Mouse (Mus musculus): ENCODE results near the gene Rap1gap. TPM values are rescaled to one million over a fixed set of nuclear protein-coding genes. Genes with fewer than 3 reads are reported as not detected.

Rap1gap gene
- total and polyA plus RNA-seq, 3 experiments, result 7.7 to 42.6 TPM; not detected in 1

GRCm38 (mm10) chr4:137740350-137740749 lies 75.8 kb downstream of the Rap1gap start:
- Histone ChIP-seq H3K4me1 (ENCODE audit: control insufficient read depth in 1 of 2, insufficient read depth in 2 of 2, low read length in 2 of 2) (peaks cover 6 to 18% of the 10 kb centered on the region in 2 experiments), H3K9ac (ENCODE audit: control insufficient read depth, low read depth, low read length, poor library complexity, severe bottlenecking) (peak overlapping the region; percentile 15; the same call in 1 of the 2 replicates), H3K9me3 (replicated peaks; ENCODE audit: insufficient read depth, low read length) (no peaks in the 10 kb centered on the region), H3K4me3 (ENCODE audit: control insufficient read depth in 1 of 2, insufficient read depth in 1 of 2, low read depth in 2 of 2, low read length in 2 of 2) (no peak overlapping the region), H3K79me2 (ENCODE audit: control insufficient read depth, insufficient read depth, low read length, poor library complexity) (no peaks in the 10 kb centered on the region), H3K36me3 (ENCODE audit: control insufficient read depth in 1 of 2, insufficient read depth in 2 of 2, low read length in 2 of 2) (peaks cover 0 to 7% of the 10 kb centered on the region in 2 experiments; a peak in 2 of 4 replicates), H3K27me3 (ENCODE audit: control insufficient read depth in 1 of 2, insufficient read depth in 2 of 2, low read length in 2 of 2) (no peaks in the 10 kb centered on the region), H3K27ac (ENCODE audit: control insufficient read depth, low read depth, low read length) (peak overlapping the region; percentile 70)
- DNase-seq (ENCODE audit: low read depth, low spot score), result peak; percentile 81
- TF ChIP-seq GATA1 (IDR thresholded peaks at IDR 0.05; ENCODE audit: low read depth, low read length) (peak; percentile 42), GABPA (IDR thresholded peaks at IDR 0.05; ENCODE audit: low read depth, low read length) (0 out of 2 replicates have a peak, but pooled peaks have one; percentile 44), NRF1 (IDR thresholded peaks at IDR 0.05; ENCODE audit: insufficient read depth, low read depth, low read length, poor library complexity, severe bottlenecking) (no peak), UBTF (IDR thresholded peaks at IDR 0.05; ENCODE audit: borderline replicate concordance, insufficient read depth, low read depth, low read length) (no peak), NELFE (IDR thresholded peaks at IDR 0.05; ENCODE audit: low read depth, low read length) (no peak), TBP (IDR thresholded peaks at IDR 0.05; ENCODE audit: low read depth, low read length) (0 out of 2 replicates have a peak, but pooled peaks have one; percentile 24), MEF2A (IDR thresholded peaks at IDR 0.05; ENCODE audit: extremely low read depth, insufficient replicate concordance, low read depth, low read length, poor library complexity, severe bottlenecking) (no peak), MXI1 (IDR thresholded peaks at IDR 0.05; ENCODE audit: low read depth, low read length) (peak; percentile 53), SMC3 (IDR thresholded peaks at IDR 0.05; ENCODE audit: low read depth, low read length) (peak; percentile 1; the same call in 1 of the 2 replicates), ETS1 (IDR thresholded peaks at IDR 0.05; ENCODE audit: low read depth, low read length) (peak; percentile 57), MAX (IDR thresholded peaks at IDR 0.05; ENCODE audit: low read length) (peak; percentile 80), SIN3A (IDR thresholded peaks at IDR 0.05; ENCODE audit: low read length) (0 out of 2 replicates have a peak, but pooled peaks have one; percentile 27), MYB (IDR thresholded peaks at IDR 0.05; ENCODE audit: low read depth, low read length) (0 out of 2 replicates have a peak, but pooled peaks have one; percentile 40), USF1 (IDR thresholded peaks at IDR 0.05; ENCODE audit: low read depth, low read length) (0 out of 2 replicates have a peak, but pooled peaks have one; percentile 19), BHLHE40 (IDR thresholded peaks at IDR 0.05; ENCODE audit: borderline replicate concordance, low read depth, low read length) (no peak), MYC (IDR thresholded peaks at IDR 0.05; ENCODE audit: low read depth, low read length) (peak; percentile 79), HCFC1 (IDR thresholded peaks at IDR 0.05; ENCODE audit: low read depth, low read length) (no peak), POLR2A (IDR thresholded peaks at IDR 0.05; ENCODE audit: control insufficient read depth in 1 of 2, insufficient read depth in 1 of 2, low read depth in 1 of 2, low read length in 2 of 2, poor library complexity in 1 of 2) (peak in 1 of 2 experiments; percentile 46; a peak in 2 of 4 replicates), MAFK (IDR thresholded peaks at IDR 0.05; ENCODE audit: borderline replicate concordance, low read depth, low read length) (0 out of 2 replicates have a peak, but pooled peaks have one; percentile 33), EP300 (IDR thresholded peaks at IDR 0.05; ENCODE audit: low read depth in 1 of 2, low read length in 2 of 2) (peak; percentile 54 to 70; a peak in 2 of 4 replicates)

Measured in MEL (cell line).